Mouse (Mus musculus) CD8-positive naive resting alpha-beta T cell, adult 2 months (primary cell): Measurements from ENCODE around the gene Sipa1l1.
"Not testable (repeated sequence)": the region's sequence is repeated elsewhere in the genome, so short reads cannot be mapped to it uniquely, and the experiment has no call there.

Experiments
- DNase-seq, 2 experiments: peaks; one replicate each; pipeline ENCODE4 v3.0.0; 2022; ENCODE audit warnings: low read depth in 2 of 2, low spot score in 2 of 2

Sipa1l1 gene

DNA sequence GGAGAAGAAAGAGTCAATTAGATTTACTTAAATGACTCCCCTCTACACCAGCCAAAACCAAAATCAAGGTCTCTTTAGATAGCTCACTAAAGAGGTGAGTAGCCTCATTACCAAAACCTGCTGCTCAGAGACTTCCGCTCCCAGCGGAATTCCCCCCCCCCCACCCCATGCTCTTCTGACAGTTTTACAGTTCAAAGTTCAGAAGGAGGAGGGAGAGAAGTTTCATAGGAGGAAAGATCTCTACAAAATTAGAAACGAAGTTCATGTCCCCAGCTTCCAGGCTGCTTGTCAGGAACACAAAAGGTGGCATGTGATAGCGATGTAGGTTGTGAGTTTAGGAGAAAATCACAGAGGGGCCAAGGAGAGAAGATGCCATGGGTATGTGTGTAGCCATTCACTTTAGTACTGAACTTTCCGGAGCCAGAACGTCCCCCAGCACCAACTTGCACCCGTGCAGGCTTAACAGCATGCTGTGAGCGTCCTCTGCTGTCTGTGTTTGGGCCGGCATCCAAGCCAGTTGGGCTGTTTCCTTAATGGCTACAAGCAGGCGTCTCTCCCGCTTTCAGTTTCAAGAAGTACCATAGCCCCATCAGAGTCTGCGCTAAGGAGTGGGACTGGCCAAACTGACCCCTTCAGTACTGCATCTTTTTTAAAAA is 300.7 kb downstream of the Sipa1l1 start:
- DNase-seq: peak; percentile 71 to 81

DNA sequence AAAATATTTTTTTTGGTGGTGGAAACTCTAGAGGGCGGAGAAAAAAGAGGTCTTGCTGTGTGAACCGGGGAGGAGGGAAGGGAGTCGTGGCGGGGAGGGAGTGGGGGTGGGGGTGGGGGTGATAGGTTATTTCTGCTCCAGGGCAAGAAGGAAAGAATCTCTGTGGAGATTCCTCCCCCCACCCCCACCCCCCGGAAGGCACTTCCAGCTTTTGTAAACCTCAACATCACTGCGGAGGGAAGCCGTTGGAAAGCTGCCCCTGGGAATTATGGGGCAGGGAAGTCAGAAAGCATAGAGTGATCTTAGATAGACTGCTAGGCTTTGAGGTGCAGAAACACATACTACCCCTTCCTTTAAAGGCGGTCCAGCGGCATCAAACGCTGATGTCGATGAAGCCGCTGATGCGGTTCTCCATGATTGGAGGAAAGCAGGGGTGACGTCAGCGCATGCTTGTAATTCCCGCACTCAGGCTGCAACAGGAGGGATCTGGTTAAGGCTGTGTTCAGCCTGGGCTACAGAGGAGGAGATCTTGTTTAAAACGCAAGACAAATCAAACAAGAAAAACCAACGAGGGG is 301.3 kb downstream of the Sipa1l1 start:
- DNase-seq: peak in 1 of 2 experiments; percentile 45

DNA sequence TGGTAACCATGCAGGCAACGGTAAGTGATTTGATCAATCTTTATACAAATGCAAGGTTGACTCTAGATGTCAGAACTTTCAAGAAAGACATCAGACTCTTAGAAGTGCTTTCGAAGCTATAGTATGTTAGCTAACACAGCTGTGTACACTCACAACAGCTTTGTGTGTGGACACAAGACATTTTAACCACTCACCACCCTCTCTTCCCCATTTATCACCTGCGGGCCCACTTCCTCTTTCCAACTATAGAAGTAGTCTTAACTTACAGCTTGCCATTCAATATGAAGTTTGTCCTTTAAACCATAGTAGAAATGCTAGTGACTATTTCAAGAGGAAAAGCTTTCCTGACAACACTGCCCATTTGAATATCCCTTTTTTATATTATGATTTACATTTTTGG is 303.7 kb downstream of the Sipa1l1 start:
- DNase-seq: no peak

DNA sequence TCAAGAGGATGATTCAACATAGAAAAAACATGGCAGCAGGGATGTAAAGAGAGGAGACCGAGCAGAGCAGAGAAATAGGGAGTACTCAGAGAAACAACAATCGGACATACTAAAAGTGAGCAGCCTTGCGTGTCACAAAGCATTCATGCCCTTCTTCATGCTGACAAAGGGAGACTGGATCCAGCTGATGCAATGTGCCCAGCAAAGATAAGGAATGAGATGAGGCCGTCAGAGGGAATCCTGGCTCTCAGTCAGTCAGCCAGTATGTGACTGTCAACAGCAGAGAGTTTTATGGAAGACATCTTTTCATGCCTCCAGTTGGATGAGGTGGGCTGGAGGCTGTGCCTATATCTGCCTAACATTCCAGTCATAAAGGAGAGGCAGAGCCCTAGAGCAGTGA is 304.1 kb downstream of the Sipa1l1 start:
- DNase-seq: no peak

DNA sequence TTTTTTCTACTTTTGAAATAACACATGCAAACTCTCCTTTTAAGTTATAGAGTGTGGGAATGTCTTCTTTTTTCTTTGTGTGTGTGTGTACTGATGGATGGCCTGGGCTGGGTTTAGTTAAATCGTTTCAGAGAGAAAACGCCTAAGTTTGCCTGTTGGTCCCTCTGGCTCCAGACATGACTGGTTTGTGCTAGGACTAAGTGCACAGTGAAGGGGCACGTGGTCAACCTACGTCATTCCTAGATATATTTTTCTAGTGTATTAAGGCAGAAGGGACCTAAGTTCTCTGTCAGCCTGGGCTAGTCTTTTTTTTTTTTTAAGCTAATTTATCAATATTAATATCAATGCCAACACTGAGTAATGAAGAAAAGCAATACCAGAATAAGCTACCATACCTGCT is 305.3 kb downstream of the Sipa1l1 start:
- DNase-seq: no peak

DNA sequence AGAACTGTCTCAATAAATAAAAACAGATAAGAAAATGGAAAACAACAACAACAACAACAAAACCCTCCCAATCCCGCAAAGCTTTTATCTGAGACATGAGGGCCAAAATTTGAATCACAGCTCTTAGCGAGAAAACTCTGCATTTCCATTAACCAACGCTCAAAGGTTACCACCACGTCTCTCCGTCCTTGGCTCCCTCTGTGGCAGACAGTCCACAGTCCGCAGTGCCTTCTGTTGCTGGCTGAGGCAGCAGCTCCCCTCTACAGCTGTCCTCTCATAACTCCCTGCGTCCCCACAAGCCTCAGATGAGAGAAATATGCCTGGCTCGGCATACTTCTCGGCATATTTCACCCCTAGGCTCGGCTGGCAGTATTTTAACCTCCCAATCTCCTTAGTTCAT is 306.9 kb downstream of the Sipa1l1 start:
- no peak for DNase-seq

DNA sequence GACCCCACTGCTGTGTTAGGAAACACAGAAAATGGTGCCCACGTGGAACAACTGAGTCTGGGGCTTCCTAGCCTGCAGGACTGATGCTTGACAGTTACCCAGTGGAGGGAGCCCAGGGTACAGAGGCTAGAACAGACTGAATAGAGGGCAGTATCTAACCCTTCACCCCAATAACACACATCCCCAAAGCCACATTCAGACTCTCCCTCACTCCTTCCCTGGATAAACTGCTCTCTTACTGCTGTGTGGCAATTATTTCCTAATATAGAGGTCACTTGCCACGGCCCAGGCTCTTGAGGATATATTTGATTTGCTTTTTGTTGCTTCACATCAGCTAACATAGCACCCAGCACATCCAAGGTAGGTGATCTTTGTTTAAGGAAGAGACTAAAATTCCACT is 307.5 kb downstream of the Sipa1l1 start:
- DNase-seq: no peak

DNA sequence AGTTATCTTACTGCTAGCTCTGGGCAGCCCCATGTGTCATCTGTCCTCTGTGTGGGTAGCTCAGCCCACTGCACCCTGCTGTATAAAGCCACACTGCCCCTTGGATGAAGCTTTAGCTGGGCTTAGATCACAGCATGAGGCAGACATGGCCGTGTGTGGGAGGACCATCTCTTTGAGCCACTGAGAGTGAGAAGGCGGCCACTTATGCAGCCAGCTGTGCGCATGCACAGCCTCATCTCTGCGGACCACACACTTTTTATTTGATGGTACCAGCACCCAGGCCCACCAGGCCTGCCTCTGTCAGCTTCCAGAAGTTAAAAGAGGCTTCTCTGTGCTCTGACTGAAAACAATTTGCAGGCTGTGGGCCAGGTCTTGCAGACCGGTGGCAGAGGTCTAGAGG is 308.7 kb downstream of the Sipa1l1 start:
- no peak for DNase-seq

DNA sequence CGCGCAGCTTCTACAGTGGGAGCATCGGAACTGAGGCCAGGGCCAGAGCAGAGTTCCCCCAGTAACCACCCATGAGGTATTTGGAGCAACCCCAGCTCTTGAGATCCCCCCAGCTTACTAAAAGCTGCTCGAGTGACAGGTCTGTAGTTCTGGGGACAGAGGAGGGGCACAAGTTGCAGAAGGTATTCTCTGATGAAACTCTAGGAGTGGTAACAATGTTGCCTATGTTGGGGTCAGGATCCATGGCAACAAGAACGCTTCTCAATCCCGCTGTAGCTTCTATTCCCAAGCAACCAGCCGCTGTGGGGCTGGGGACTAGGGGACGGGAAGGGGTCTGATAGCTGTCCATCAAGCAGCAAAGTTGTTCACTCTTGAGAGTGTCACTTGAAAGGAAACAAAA is 309.1 kb downstream of the Sipa1l1 start:
- DNase-seq: no peak

DNA sequence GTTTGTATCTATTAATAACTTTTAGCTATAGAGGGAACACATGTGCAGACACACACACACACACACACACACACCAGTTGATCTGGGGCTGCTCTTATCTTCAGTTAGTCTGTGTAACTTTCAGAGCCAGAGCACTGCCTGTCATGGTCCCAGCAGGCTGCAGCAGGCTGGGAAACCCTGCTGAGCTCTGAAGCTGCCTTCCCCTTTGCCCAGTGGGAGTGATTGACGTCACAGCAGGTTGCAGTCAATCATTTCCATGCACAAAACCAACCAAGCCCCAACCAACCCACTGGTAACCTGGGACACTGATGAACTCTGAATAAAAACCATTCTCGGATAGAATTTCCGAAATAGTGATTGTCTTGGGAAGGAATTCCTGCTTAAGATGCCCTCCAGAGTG is 310.3 kb downstream of the Sipa1l1 start:
- DNase-seq: no peak

DNA sequence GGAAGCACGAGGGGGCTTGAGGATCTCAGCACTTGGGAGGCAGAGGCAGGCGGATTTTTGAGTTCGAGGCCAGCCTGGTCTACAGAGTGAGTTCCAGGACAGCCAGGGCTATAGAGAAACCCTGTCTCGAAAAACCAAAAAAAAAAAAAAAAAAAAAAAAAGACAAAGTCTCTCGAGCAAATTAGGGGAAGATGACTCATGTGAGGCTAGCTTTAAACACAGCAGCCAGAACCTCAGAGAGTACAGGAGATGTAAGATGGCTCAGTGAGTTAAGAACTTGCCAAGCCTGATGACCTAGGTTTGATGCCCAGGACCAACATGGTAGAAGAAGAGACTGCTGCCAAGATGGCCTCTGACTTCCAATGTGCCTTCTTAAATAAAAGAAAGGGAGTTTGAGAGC is 311.3 kb downstream of the Sipa1l1 start:
- DNase-seq: not testable (repeated sequence)

DNA sequence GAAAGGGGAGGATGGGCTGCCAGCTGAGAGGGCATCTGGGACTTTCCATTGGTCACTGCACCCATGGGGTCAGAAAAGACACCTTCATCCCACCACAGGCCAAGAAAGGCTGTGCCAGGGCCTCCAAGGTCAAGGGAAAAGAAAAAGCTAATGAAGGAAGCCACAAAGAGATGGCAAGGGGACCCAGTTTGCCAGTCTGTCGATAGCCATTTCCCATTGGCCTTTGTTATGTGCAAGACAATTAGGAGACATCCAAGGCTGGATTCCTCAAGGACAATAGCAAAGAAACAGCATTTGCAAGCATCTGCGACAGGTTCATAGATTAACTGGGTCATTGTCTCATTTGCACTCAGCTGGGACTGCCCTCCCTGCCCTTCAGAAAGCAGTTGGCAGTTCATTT is 316.3 kb downstream of the Sipa1l1 start:
- DNase-seq: no peak

DNA sequence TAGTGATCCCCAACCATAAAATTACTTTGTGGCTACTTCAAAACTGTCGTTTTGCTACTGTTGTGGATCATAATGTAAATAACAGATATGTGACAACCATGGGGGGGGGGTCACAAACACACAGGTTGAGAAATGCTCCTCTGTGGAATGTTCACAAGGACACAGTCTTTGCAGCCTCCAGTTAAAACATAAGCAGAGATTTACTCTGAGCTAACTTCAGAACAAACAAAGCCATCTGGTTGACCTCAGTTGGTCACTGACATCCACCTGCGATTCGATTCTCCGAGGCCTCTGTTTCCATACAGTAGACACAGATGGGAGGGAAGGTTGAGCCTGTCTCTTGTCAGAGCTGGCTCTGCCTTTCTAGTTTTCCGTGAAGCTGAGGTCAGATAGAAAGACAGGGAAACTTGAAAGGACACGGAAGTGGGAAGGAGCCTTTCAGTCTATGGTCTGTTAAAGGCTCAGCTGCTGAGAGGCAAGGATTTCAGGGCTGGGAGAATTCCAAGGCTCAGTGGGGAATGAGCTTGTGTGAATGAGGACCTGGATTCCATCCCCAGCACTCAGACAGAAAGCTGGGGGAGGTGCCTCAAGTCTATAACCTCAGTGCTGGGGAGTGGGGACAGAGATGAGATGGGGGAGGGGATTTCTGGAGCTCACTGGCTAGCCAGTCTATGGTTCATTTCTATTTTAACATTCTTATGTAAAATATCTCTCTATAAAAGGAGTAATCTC is 317.9 kb downstream of the Sipa1l1 start:
- DNase-seq: no peak

DNA sequence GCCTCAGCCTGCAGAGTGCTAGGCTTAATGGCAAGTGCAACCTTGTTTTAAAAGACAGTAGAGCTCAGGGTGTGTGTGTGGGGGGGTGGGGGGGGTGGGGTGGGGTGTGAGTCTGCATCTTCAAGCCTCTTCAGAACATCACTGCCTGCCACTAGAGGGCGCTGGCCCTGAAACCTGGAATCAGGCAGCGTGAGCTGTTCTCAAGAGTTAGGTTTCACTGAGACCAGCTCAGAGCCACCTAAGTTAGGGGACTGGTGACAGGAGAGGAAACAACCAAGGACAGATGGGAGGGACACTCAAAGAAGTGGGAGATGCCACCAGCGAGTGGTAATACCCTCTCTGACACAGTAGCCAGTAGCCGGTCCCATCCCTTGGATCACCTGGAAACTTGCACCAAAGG is 320.0 kb downstream of the Sipa1l1 start:
- DNase-seq: peak; percentile 27 to 55

DNA sequence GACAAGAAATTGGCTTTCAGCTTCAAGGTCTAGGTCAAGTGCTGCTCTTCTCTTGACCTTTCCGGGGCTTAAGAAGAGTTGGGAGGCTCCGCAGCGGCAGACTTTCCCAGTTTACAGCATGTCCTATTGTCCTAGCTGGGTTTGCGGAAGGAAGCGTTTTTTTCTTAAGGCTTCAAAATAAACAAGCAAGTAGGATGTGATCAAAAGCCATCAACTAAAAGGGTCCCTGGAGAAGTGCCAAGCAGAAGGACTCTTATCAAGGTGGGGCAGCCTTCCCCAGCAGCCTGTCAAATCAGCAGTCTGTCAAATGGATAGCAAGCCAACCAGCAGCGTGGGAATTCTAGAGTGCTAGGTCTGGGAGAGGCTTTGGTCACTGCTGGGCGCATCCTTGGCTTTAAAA is 320.5 kb downstream of the Sipa1l1 start:
- DNase-seq: no peak

DNA sequence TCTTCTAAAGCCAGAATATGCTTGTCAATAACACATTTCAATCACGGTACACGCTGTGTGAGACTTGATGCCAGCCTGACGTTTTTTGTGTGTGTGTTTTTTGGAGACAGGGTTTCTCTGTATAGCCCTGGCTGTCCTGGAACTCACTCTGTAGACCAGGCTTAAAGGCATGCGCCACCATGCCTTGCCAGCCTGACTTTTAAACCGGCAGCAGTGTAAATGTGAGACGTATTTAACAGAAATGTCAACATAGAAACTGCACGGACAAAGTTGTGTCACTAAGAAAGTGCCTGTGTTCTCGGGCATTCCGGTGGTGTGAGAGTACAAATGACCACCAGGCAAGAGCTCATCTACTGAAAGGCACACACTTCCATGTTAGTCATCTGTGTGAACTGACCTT is 323.3 kb downstream of the Sipa1l1 start:
- DNase-seq: no peak

DNA sequence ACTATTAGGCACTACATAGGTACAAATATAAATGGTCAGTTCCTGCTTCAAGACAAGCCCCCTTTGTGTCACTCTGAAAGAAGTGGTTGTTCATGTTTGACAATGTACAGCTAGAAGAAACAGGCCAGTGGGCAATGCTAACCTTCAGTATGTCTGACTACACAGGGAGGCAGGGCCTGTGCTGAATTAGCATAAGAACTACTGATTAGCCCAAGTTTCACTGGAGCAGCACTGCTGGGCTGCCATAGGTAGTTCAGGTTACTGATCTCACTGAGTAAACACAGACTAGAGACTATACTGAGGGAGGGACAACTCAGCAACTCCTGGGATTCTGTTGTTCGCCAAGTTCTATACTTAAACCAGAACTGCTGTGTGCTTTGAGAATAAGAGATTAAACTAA is 324.1 kb downstream of the Sipa1l1 start:
- DNase-seq: not testable (repeated sequence)

DNA sequence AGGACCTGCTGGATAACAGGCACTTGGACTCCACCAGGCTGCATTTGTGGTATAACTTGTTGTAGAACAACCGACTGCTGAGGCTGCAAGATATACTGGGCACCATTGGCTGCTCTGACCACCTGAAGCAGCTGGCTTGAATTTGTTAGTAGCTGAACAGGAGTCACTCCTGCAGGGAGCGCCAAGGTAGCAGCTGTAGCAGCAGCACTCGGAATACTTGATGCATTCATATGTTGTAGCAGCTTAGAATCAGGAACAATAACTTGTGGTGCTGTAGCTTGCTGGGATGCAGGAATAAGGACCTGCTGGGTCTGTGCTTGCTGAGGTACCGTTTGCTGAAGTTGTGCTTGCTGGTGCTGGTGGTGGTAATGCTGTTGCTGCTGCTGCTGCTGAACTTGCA is 326.8 kb downstream of the Sipa1l1 start:
- no peak for DNase-seq

DNA sequence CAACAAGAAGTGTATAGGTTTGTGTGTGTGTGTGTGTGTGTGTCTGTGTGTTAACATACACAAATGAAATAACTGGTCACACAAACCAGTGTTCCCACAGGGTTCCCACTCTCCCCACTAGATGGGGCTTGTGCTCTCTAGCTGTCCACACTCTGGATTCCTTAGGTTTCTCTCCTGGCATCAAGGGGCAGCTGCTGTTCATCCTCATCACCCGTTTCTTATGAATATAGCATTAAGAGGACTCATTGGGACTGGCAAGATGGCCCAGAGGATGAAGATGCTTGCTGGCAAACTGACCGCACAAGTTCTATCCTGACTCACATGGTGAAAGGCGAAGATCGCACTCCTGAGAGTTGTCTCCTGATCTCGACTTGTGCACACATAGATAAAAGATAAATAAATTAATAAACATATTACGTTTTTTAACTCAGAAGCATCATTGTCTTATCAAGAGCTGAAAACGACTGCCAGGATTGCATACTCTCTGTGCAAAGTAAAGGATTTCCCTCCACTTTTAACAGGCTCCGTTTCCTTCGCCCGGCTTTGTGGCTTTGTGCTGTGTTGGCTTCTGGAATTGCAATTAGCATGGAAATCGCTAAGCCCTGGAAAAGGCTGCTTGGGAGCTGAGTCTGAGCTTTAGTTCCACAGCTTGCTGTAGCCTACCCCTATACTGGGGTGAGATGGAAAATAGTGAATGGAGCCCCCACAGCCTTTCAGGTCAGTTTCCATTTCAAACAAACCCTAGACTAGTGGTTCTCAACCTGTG is 328.9 kb downstream of the Sipa1l1 start:
- DNase-seq: no peak

DNA sequence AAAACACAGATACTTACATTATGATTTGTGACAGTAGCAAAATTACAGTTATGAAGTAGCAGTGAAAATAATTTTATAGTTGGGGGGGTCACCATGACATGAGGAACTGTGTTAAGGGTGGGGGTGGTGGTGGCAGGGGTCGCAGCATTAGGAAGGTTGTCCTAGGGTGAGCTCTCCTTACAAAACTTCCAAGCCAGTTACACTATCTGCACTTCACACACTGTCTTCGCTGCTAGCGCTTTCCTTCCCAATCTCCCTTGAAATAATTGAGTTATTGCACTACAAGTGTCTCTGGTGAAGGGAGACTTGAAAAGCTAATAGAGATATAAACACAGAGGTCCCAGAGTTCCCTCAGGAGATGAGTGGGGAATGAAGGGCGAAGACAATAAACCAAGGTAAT is 329.6 kb downstream of the Sipa1l1 start:
- no peak for DNase-seq

DNA sequence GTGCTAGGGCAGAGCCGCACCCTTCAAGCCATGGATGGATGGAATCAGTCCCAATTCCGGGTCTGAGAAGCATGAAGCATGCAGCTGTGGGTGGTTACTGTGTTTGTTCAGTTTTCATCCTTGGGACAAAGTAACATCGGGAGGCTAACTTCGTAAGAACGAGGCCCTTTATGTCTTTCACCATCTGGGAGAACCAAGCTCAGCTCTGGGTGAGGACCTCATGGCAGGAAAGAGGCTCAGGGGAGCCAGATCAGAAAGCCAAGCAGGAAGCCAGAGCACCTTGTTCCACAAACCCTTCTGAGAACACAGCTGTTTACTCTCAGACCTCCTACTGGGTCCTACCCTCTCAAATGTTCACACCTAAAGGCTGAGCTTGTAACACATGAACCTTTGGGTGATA is 330.6 kb downstream of the Sipa1l1 start:
- no peak for DNase-seq
